Mouse (Mus musculus) embryonic fibroblast, embryonic 13.5 days (primary cell): ENCODE results near the gene Xirp1.

ENCODE experiments used
- CTCF ChIP-seq: IDR thresholded peaks from 2 replicates; pipeline ENCODE4 v1.5.1; 2011; ENCODE audit warnings: mild to moderate bottlenecking, control low read depth, low read length, moderate library complexity, borderline replicate concordance; ENCODE audit not compliant: insufficient read depth
- POLR2A ChIP-seq: IDR thresholded peaks from 2 replicates; pipeline ENCODE4 v1.6.1; 2011; ENCODE audit warnings: low read depth, mild to moderate bottlenecking, control low read depth, low read length, moderate library complexity

DNA sequence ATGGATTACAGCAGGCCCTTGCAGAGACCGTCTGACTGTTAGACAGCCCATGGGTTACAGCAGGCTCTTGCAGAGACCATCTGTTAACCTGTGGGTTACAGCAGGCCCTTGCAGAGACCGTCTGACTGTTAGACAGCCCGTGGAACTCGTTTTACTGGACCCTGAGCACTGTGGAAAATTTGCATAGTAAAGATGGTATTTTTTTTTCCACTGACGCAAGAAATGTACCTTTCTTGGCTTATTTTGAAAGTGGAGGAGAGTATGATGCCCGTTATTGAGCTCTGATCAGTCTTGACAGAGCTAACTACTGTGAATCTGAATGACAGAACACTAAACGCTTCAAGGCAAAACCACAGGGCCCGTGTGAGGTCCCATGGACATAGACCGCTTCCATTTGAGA is 32.8 kb upstream of the Xirp1 start:
- TF ChIP-seq CTCF (no peak), POLR2A (no peak)
